Mouse (Mus musculus) embryonic fibroblast, embryonic 13.5 days (primary cell): Measurements from ENCODE around the gene Echdc3. TPM values are rescaled to one million over a fixed set of nuclear protein-coding genes. Genes with fewer than 3 reads are reported as not detected.

ENCODE experiments used
- H3K27ac ChIP-seq: 2 replicates; pipeline ENCODE4 v1.5.1; 2012; ENCODE audit warnings: low read length, control low read depth, inconsistent platforms; ENCODE audit not compliant: insufficient read depth
- H3K4me1 ChIP-seq: 2 replicates; pipeline ENCODE4 v1.6.1; 2011; ENCODE audit warnings: low read length; ENCODE audit not compliant: control insufficient read depth, insufficient read depth
- H3K4me3 ChIP-seq: 2 replicates; pipeline ENCODE4 v1.5.1; 2011; ENCODE audit warnings: mild to moderate bottlenecking, control low read depth, low read length; ENCODE audit not compliant: insufficient read depth
- CTCF ChIP-seq: IDR thresholded peaks from 2 replicates; pipeline ENCODE4 v1.5.1; 2011; ENCODE audit warnings: mild to moderate bottlenecking, control low read depth, low read length, moderate library complexity, borderline replicate concordance; ENCODE audit not compliant: insufficient read depth
- POLR2A ChIP-seq: IDR thresholded peaks from 2 replicates; pipeline ENCODE4 v1.6.1; 2011; ENCODE audit warnings: low read depth, mild to moderate bottlenecking, control low read depth, low read length, moderate library complexity
- polyA plus RNA-seq: library from polyadenylated mRNA; stranded (reverse); fragments of >200 nt; gene quantifications from 2 replicates; pipeline ENCODE4 v1.2.4, GENCODE M21; 2011; ENCODE audit warnings: low read depth; ENCODE audit not compliant: missing spikeins, insufficient read length

The Echdc3 gene
- polyA plus RNA-seq, 1 experiment = 1.3 TPM

DNA sequence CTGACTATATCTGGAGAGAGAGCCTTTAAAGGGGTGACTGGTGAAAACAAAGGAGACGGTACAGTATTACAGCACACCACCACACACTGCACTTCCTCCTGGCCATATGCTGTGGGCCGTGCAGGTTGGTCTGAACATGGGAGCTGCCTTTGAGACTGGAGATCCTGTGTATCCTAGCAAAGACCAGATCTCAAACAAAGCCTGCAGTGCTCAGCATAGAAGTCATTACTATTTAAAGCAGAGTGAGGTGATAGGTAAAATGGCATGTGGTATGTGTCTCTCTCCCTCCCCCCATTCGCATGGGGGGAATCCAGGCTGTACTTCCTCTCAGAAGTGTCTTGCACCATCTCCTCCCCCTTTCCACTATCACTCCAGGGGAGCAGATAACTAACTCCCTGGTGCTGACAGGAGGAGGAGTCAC, 38.3 kb upstream of the Echdc3 start:
- Histone ChIP-seq H3K4me3 (no peak overlapping the region), H3K4me1 (no peaks in the 10 kb centered on the region), H3K27ac (no peak overlapping the region)
- TF ChIP-seq CTCF = no peak
- no peak for TF ChIP-seq POLR2A

GRCm38 (mm10) chr2:6241446-6241845, 28.6 kb upstream of the Echdc3 start:
- TF ChIP-seq POLR2A (no peak), CTCF (no peak)
- no peaks in the 10 kb centered on the region for H3K4me1 ChIP-seq
- H3K4me3 ChIP-seq = no peak overlapping the region
- no peak overlapping the region for H3K27ac ChIP-seq

- TF ChIP-seq CTCF (no peak), POLR2A (no peak)
- Histone ChIP-seq H3K4me1 (no peaks in the 10 kb centered on the region), H3K27ac (no peak overlapping the region), H3K4me3 (no peak overlapping the region)
These were observed 27.2 kb upstream of the Echdc3 start for GRCm38 (mm10) chr2:6240072-6240471.

GRCm38 (mm10) chr2:6239333-6239732, 26.5 kb upstream of the Echdc3 start:
- Histone ChIP-seq H3K4me1 (no peaks in the 10 kb centered on the region), H3K4me3 (no peak overlapping the region), H3K27ac (no peak overlapping the region)
- TF ChIP-seq CTCF (no peak), POLR2A (no peak)

- H3K4me1 ChIP-seq = no peaks in the 10 kb centered on the region
- H3K4me3 ChIP-seq = no peak overlapping the region
- no peak overlapping the region for H3K27ac ChIP-seq
- TF ChIP-seq CTCF = no peak
- TF ChIP-seq POLR2A = no peak
These were observed 25.8 kb upstream of the Echdc3 start for GRCm38 (mm10) chr2:6238679-6239078.

- H3K4me1 ChIP-seq = no peaks in the 10 kb centered on the region
- TF ChIP-seq POLR2A (no peak), CTCF (no peak)
- no peak overlapping the region for H3K27ac ChIP-seq
These were observed 25.4 kb upstream of the Echdc3 start for GRCm38 (mm10) chr2:6238244-6238643.

GRCm38 (mm10) chr2:6233353-6233752, 20.5 kb upstream of the Echdc3 start:
- Histone ChIP-seq H3K27ac (no peak overlapping the region), H3K4me3 (no peak overlapping the region), H3K4me1 (no peaks in the 10 kb centered on the region)
- TF ChIP-seq POLR2A = no peak
- no peak for TF ChIP-seq CTCF

More at GRCm38 (mm10) chr2:6238244-6238643, 25.4 kb upstream of the Echdc3 start:
- no peak overlapping the region for H3K4me3 ChIP-seq

DNA sequence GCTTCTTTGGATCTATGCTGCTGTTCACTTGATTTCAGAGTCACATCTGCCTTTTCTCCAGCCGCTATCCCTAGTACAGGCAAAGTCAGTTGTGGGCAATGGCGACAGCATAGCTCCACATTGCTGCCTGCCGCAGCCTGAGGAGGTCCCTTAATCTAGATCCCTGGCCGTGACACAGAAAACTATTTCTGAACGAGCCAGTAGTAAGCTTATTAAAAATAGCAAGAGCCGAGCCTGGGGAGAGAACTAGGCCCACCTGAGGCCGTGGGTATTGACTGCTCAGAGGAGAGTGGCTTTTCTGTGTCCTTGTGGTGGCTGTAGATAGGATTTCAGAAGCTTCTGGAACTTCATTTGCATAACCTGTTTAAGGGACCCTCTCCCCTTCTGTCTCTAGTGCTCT, 19.9 kb upstream of the Echdc3 start:
- no peaks in the 10 kb centered on the region for H3K4me1 ChIP-seq
- no peak overlapping the region for H3K27ac ChIP-seq
- TF ChIP-seq POLR2A (no peak), CTCF (no peak)
- H3K4me3 ChIP-seq = no peak overlapping the region

GRCm38 (mm10) chr2:6230865-6231264, 18.0 kb upstream of the Echdc3 start:
- H3K4me1 ChIP-seq = no peaks in the 10 kb centered on the region
- no peak for TF ChIP-seq CTCF
- no peak for TF ChIP-seq POLR2A
- H3K27ac ChIP-seq = no peak overlapping the region
- H3K4me3 ChIP-seq = no peak overlapping the region

GRCm38 (mm10) chr2:6229597-6230290, 16.9 kb upstream of the Echdc3 start:
- no peak for TF ChIP-seq CTCF
- no peak for TF ChIP-seq POLR2A
- no peak overlapping the region for H3K4me3 ChIP-seq

More at GRCm38 (mm10) chr2:6229597-6230290, 16.9 kb upstream of the Echdc3 start:
- H3K4me1 ChIP-seq = no peaks in the 10 kb centered on the region
- H3K27ac ChIP-seq = no peak overlapping the region
